Mouse (Mus musculus) hindbrain, embryonic 12.5 days (tissue): ENCODE measurements around the gene Msi2. TPM values are rescaled to one million over a fixed set of nuclear protein-coding genes. Genes with fewer than 3 reads are reported as not detected.
A peak's percentile ranks its signal among the peaks of the same experiment; 100 is the strongest.

ENCODE experiments used
- ATAC-seq: fragments of 200-750 bp; cut with Nextera tagmentation; 2 replicates; pipeline ENCODE4 v1.8.0; 2017; ENCODE audit warnings: moderate TSS enrichment; ENCODE audit not compliant: low FRiP score
- H3K27ac ChIP-seq: fragments of 300-500 bp; sonication (generic); 2 replicates; pipeline ENCODE4 v1.5.1; 2016; ENCODE audit warnings: mild to moderate bottlenecking
- H3K27me3 ChIP-seq: fragments of 300-500 bp; sonication (generic); 2 replicates; pipeline ENCODE4 v1.6.1; 2016; ENCODE audit warnings: mild to moderate bottlenecking
- H3K36me3 ChIP-seq: fragments of 300-500 bp; sonication (generic); 2 replicates; pipeline ENCODE4 v1.6.1; 2016; ENCODE audit warnings: mild to moderate bottlenecking
- H3K4me1 ChIP-seq: fragments of 300-500 bp; sonication (generic); 2 replicates; pipeline ENCODE4 v1.6.1; 2016
- H3K4me2 ChIP-seq: fragments of 300-500 bp; sonication (generic); replicated peaks from 2 replicates; pipeline ENCODE4 v1.6.1; 2016; ENCODE audit warnings: mild to moderate bottlenecking
- H3K4me3 ChIP-seq: fragments of 300-500 bp; sonication (generic); 2 replicates; pipeline ENCODE4 v1.5.1; 2016; ENCODE audit warnings: mild to moderate bottlenecking
- H3K9ac ChIP-seq: fragments of 300-500 bp; sonication (generic); 2 replicates; pipeline ENCODE4 v1.6.1; 2016; ENCODE audit warnings: mild to moderate bottlenecking, moderate library complexity
- H3K9me3 ChIP-seq: fragments of 300-500 bp; sonication (generic); replicated peaks from 2 replicates; pipeline ENCODE4 v1.6.1; 2016; ENCODE audit warnings: mild to moderate bottlenecking
- WGBS: fragments of 180-500 bp; shearing (Covaris S2); methylation state at CpG from one replicate; pipeline ENCODE4 v1.1.7; 2016; 5-methylcytosine and 5-hydroxymethylcytosine counted together
- polyA plus RNA-seq: library from polyadenylated mRNA; unstranded; fragments of >200 nt; fragmentation: Nextera tagmentation; extraction: Ambion mirVana; gene quantifications from 2 replicates; pipeline ENCODE4 v1.2.1, GENCODE M21; 2016

Gene Msi2
- polyA plus RNA-seq, 1 experiment from 2014 or later, result 35.9 TPM

- Histone ChIP-seq H3K9ac (peak overlapping the region; percentile 36; the same call in 1 of the 2 replicates), H3K4me3 (no peak overlapping the region), H3K4me2 (0 out of 2 replicates have a peak overlapping the region, but pooled peaks have one; percentile 4), H3K4me1 (peaks cover 65% of the 10 kb centered on the region), H3K27ac (peak overlapping the region; percentile 52), H3K36me3 (peaks cover 30% of the 10 kb centered on the region), H3K27me3 (no peaks in the 10 kb centered on the region), H3K9me3 (no peaks in the 10 kb centered on the region)
- 11% methylated on average over 14 of the region's 14 CpGs for WGBS
- ATAC-seq, result no peak
These were observed 28.4 kb downstream of the Msi2 start for GRCm38 (mm10) chr11:88689831-88690459.

- Histone ChIP-seq H3K27me3 (no peaks in the 10 kb centered on the region), H3K4me3 (no peak overlapping the region), H3K9me3 (no peaks in the 10 kb centered on the region), H3K36me3 (peaks cover 40% of the 10 kb centered on the region), H3K4me2 (no peak overlapping the region), H3K9ac (no peak overlapping the region), H3K27ac (no peak overlapping the region), H3K4me1 (peaks cover 64% of the 10 kb centered on the region)
- no peak for ATAC-seq
- 91% methylated on average over 8 of the region's 8 CpGs for whole genome bisulfite sequencing
These were observed 29.7 kb downstream of the Msi2 start for GRCm38 (mm10) chr11:88688644-88689043.

DNA sequence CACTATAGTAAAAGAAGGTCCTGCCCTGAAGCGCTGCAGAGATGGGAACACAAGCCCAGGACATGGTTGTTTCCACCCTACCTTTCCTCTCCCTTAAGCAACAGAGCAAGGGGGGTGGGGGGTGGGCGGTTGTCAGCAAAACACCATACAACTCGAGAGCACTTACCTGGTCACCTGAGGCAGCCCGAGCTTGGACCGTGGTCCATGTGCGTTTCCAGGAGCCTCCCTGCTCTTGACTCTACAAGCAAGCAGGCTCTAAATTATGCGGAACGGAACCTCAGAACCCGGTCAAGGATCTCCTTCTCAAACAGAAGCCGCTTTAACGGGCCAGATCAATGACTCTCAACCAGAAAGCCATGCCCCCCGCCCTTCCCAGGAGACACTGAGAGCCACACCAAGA lies 30.6 kb downstream of the Msi2 start:
- Histone ChIP-seq H3K36me3 (peaks cover 45% of the 10 kb centered on the region), H3K27me3 (no peaks in the 10 kb centered on the region), H3K9me3 (no peaks in the 10 kb centered on the region), H3K9ac (no peak overlapping the region), H3K4me1 (peaks cover 67% of the 10 kb centered on the region), H3K4me2 (no peak overlapping the region), H3K4me3 (no peak overlapping the region), H3K27ac (no peak overlapping the region)
- no peak for ATAC-seq
- WGBS, result 91% methylated on average over 12 of the region's 12 CpGs

DNA sequence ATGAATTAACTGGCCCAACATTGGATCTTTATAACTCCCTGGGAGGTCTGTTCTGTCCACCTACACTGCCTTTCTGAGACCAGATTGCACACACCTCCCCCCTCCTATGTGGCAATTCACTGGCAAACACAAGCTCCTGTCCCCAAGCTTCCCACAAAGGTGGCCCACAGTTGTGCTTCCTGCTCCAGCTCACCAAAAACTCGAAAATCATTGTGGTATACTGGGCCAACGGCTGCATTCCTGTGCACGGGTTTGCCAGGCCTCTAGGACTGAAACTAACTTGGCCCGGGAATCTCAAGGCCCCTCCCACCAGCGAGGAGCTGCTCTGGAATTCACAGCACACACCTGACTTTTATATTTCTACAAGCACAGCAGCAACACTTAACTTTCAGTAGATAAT lies 31.3 kb downstream of the Msi2 start:
- H3K4me3 ChIP-seq, result no peak overlapping the region
- no peak overlapping the region for H3K27ac ChIP-seq
- no peak overlapping the region for H3K9ac ChIP-seq
- no peak for ATAC-seq
- H3K9me3 ChIP-seq, result no peaks in the 10 kb centered on the region
- H3K4me1 ChIP-seq, result peaks cover 68% of the 10 kb centered on the region
- no peak overlapping the region for H3K4me2 ChIP-seq
- WGBS, result 76% methylated on average over 5 of the region's 5 CpGs
- H3K36me3 ChIP-seq, result peaks cover 45% of the 10 kb centered on the region
- no peaks in the 10 kb centered on the region for H3K27me3 ChIP-seq

DNA sequence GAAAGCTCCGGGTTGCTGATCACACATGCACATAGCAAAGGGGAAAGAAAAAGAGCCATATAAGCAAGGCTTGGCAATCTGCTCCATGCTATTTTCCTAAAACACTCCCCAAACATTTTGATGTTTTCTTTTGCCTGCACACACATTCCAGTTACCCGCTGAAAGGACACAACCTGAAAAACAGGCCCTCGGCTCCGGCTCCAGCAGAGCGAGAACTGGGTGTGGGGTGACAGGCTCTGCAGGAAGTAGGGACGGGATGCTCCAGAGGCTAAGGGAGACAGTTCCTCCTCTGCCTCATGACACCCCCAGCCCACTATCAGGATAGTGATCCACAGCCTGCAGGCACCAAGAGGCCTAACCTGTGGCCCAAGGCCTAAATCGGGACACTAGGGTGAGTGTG lies 32.3 kb downstream of the Msi2 start:
- peak overlapping the region; percentile 19; the same call in 1 of the 2 replicates for H3K27ac ChIP-seq

DNA sequence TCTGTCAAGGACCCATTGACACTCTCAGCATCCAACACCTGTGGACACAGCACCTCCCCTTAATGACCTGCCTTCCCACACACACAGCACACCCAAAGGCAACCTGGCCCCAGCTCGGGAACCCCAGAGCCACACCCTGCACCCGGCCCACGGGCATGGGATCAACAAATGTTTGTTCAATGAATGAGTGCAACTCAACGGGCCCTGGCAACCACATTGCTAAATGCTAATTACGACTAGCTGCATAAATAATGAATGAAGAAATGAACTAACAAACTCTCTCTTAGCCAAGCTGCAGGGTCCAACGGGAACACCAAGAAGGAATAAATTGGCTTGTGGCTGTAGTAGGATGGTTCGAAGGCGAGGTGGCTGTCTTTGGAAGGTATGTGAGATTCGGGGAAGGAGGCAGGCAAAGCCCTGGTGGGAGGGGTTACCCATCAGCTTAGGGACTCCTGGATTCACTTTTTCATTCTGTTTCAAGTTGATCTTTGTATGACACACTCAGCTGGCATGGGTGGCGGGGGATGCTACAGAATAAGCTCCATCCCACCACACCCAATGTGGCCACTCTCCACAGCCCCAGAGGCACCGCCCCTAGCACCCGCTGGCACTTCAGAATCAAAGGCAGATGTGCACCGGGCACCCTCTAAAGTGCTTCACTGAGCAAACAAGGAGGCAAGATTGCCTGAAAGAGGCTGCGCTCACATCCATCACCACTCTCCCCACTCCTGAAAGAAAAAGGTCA lies 35.1 kb downstream of the Msi2 start:
- no peak overlapping the region for H3K4me2 ChIP-seq
- H3K9ac ChIP-seq, result no peak overlapping the region
- no peaks in the 10 kb centered on the region for H3K27me3 ChIP-seq
- H3K9me3 ChIP-seq, result no peaks in the 10 kb centered on the region
- 65% methylated on average over 14 of the region's 14 CpGs for WGBS
- H3K4me3 ChIP-seq, result no peak overlapping the region
- peak; percentile 52; the same call in 1 of the 2 replicates for ATAC-seq
- peaks cover 46% of the 10 kb centered on the region for H3K4me1 ChIP-seq
- peaks cover 45% of the 10 kb centered on the region for H3K36me3 ChIP-seq
- peak overlapping the region; percentile 46; the same call in 1 of the 2 replicates for H3K27ac ChIP-seq

More for the DNA sequence above, 32.3 kb downstream of the Msi2 start:
- 81% methylated on average over 7 of the region's 7 CpGs for WGBS
- peaks cover 64% of the 10 kb centered on the region for H3K4me1 ChIP-seq
- ATAC-seq, result no peak
- peaks cover 45% of the 10 kb centered on the region for H3K36me3 ChIP-seq
- no peak overlapping the region for H3K9ac ChIP-seq
- H3K4me3 ChIP-seq, result no peak overlapping the region
- no peaks in the 10 kb centered on the region for H3K27me3 ChIP-seq
- no peaks in the 10 kb centered on the region for H3K9me3 ChIP-seq
- H3K4me2 ChIP-seq, result no peak overlapping the region

DNA sequence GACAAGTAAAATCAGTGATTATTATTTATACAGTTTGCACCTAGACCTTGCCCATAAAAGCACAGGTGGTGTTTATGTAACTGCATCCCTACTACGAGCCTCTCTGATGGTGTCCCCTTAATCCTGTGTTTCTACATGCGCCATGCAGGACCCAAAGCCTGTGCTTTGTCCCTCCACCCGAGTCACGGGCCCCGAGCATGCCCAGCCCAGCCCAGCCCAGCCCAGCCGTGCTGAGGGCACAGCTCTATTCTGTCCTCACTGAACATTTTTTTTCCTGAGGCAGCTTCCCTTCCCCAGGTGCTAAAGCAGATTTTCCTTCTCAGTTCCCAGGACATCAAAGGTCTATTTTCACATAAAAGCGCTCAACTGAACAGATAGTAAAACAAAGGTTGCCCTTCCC lies 41.0 kb downstream of the Msi2 start:
- no peak overlapping the region for H3K9ac ChIP-seq
- no peak for ATAC-seq
- H3K36me3 ChIP-seq, result peaks cover 41% of the 10 kb centered on the region
- no peak overlapping the region for H3K4me2 ChIP-seq
- no peak overlapping the region for H3K4me3 ChIP-seq
- peak overlapping the region; percentile 52; the same call in 1 of the 2 replicates for H3K27ac ChIP-seq
- no peaks in the 10 kb centered on the region for H3K9me3 ChIP-seq
- no peaks in the 10 kb centered on the region for H3K27me3 ChIP-seq
- H3K4me1 ChIP-seq, result peaks cover 34% of the 10 kb centered on the region
- WGBS, result 85% methylated on average over 7 of the region's 7 CpGs

DNA sequence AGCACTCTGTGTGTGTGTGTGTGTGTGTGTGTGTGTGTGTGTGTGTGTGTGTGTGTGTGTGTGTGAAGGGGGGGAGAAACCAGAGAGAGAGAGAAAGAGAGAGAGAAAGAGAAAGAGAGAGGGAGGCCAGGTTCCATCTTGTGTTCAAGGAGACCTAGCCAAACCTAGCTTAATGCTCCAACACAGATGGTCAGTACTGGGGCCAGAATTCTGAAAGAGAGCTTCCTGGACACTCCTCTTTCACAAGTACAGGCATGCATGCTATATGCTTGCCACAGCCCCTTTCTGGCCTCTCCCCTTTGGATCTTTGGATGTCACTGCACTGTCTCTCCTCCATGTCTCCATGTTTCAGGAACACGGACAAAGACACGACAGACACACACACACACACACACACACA lies 41.7 kb downstream of the Msi2 start:
- no peak overlapping the region for H3K4me3 ChIP-seq
- H3K9me3 ChIP-seq, result no peaks in the 10 kb centered on the region
- H3K4me2 ChIP-seq, result no peak overlapping the region
- no CpG with 5 or more reads among the region's 2 CpGs for WGBS
- H3K27me3 ChIP-seq, result no peaks in the 10 kb centered on the region
- H3K36me3 ChIP-seq, result peaks cover 45% of the 10 kb centered on the region
- H3K4me1 ChIP-seq, result peaks cover 29% of the 10 kb centered on the region
- no peak overlapping the region for H3K9ac ChIP-seq
- peak overlapping the region; percentile 62 for H3K27ac ChIP-seq
- ATAC-seq, result no peak

GRCm38 (mm10) chr11:88675526-88676353 lies 42.6 kb downstream of the Msi2 start:
- H3K9me3 ChIP-seq, result no peaks in the 10 kb centered on the region
- ATAC-seq, result no peak
- H3K4me1 ChIP-seq, result peaks cover 31% of the 10 kb centered on the region
- H3K36me3 ChIP-seq, result peaks cover 54% of the 10 kb centered on the region
- no peak overlapping the region for H3K27ac ChIP-seq
- no peaks in the 10 kb centered on the region for H3K27me3 ChIP-seq
- H3K9ac ChIP-seq, result no peak overlapping the region
- H3K4me3 ChIP-seq, result no peak overlapping the region
- 83% methylated on average over 18 of the region's 18 CpGs for WGBS
- no peak overlapping the region for H3K4me2 ChIP-seq

GRCm38 (mm10) chr11:88674075-88674474 lies 44.2 kb downstream of the Msi2 start:
- 91% methylated on average over 9 of the region's 9 CpGs for WGBS
- peaks cover 59% of the 10 kb centered on the region for H3K36me3 ChIP-seq
- ATAC-seq, result no peak

GRCm38 (mm10) chr11:88670925-88671324 lies 47.4 kb downstream of the Msi2 start:
- H3K4me3 ChIP-seq, result no peak overlapping the region
- H3K27ac ChIP-seq, result no peak overlapping the region

More at GRCm38 (mm10) chr11:88674075-88674474, 44.2 kb downstream of the Msi2 start:
- Histone ChIP-seq H3K4me1 (peaks cover 36% of the 10 kb centered on the region), H3K27me3 (no peaks in the 10 kb centered on the region), H3K27ac (no peak overlapping the region), H3K9ac (no peak overlapping the region), H3K4me3 (no peak overlapping the region), H3K4me2 (no peak overlapping the region), H3K9me3 (no peaks in the 10 kb centered on the region)

DNA sequence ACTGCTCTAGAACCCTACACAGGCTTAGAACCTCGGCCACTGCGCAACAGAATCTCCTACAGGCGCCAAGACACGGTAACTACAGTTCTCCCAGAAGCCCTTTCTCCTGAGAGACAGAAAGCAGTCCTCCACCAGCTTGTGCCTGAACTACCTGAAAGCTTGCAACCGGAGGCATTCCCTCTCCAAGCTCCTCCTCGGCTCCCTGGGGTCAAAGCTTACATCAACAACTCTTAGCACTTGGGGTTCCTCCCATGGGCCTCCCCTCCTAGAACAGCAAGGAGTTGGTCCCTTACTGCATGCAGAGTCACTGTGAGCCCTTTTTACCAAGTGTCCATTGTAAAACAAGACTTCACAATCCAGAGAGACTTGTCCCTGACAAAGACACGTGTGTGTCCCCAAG lies 49.2 kb downstream of the Msi2 start:
- peaks cover 38% of the 10 kb centered on the region for H3K4me1 ChIP-seq
- no peak overlapping the region for H3K4me2 ChIP-seq
- ATAC-seq, result no peak
- WGBS, result 91% methylated on average over 7 of the region's 7 CpGs
- no peak overlapping the region for H3K9ac ChIP-seq
- H3K27me3 ChIP-seq, result no peaks in the 10 kb centered on the region
- H3K27ac ChIP-seq, result 0 out of 2 replicates have a peak overlapping the region, but pooled peaks have one; percentile 4
- H3K36me3 ChIP-seq, result peaks cover 82% of the 10 kb centered on the region
- no peaks in the 10 kb centered on the region for H3K9me3 ChIP-seq
- H3K4me3 ChIP-seq, result no peak overlapping the region

More at GRCm38 (mm10) chr11:88670925-88671324, 47.4 kb downstream of the Msi2 start:
- no peaks in the 10 kb centered on the region for H3K9me3 ChIP-seq
- peaks cover 85% of the 10 kb centered on the region for H3K36me3 ChIP-seq
- no peak overlapping the region for H3K9ac ChIP-seq
- H3K27me3 ChIP-seq, result no peaks in the 10 kb centered on the region
- no peak for ATAC-seq
- 75% methylated on average over 5 of the region's 5 CpGs for WGBS
- no peak overlapping the region for H3K4me2 ChIP-seq
- H3K4me1 ChIP-seq, result peaks cover 28% of the 10 kb centered on the region
